ENCODE assay signal across 14 mouse cellular contexts in the genomic region with DNA sequence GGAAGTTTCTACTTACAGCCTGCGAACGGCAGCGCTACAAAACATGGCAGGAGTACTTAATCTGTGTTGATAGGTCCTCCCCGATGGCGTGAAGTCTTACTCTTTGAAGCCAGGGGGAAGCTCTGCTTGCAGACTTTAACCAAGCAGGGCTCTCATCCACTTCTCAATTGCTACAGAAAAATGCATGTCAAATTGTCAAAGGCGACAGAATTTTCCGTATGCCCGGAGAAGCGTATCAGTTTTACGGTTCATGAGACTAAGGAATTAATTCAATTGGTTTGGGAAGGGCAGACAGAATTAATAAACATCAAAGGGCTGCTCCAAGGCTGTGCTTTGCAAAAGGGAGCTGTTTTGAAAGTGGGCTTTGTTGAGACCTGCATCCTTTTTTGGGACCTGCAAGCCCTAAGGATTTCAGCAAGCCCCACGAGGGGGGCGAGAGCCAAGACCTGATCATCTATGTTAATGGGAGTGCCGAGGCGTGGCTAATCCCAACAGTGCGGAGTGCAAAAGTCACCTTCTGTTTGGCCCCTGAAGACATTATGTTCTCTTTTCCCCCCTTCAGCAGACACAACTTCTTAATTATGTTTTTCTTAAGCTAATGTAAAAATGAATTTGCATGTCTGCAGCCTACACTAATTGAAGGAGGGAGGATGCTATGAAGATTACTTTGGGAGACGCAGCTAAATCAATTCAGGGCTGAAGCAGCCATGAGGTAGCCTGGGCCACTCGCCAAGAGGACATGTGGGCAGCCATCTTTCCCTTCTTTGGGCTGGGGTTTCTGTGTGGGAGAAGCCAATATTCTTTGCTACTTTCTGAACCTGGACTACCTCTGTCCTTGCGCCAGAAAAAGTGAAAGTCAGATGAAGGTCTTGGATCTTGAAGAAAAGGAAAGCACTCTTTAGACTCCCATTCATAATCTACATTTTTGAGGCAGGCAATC.
DNase-seq lines count a peak whose midpoint lies in the region; ATAC-seq and TF ChIP-seq lines count a peak whose summit lies in the region.
"Had no signal": no experiment of that assay in that cellular context is flagged by ENCODE, and none has a peak within 500 bp of the region (broad histone marks: within the 10 kb centered on the region; RNA-seq: fewer than 3 reads in every experiment).

No protein-coding gene starts in this region.

- no peak overlapping the region for H3K27ac ChIP-seq in midbrain, postnatal 0 days (ENCODE audit: low read depth, low read length)
- H3K27ac ChIP-seq: limb, embryonic 12.5 days; macrophage had no signal

- no peak for ATAC-seq in cerebellum, adult (ENCODE audit: insufficient number of reproducible peaks, low FRiP score, low TSS enrichment)
- no peak for ATAC-seq in midbrain, postnatal 0 days (ENCODE audit: low FRiP score)
- ATAC-seq: inflammation-experienced regulatory T-cells, adult 6 months; Patski had no signal

- intact Hi-C loops in left cerebral cortex, postnatal 4 days (cut with DNase I), result no loop called here
- intact Hi-C loops in left cerebral cortex, postnatal 36 days (cut with DNase I), result no loop called here

- no peak overlapping the region for H3K4me3 ChIP-seq in midbrain, postnatal 0 days (ENCODE audit: low read depth, low read length)
- no peak overlapping the region for H3K4me3 ChIP-seq in lung, adult 2 months (replicated peaks; ENCODE audit: extremely low read depth, low read depth, low read length)
- H3K4me3 ChIP-seq: limb, embryonic 12.5 days had no signal

- 24% methylated on average over 18 of the region's 18 CpGs for WGBS in midbrain, postnatal 0 days
- 92% methylated on average over 18 of the region's 18 CpGs for WGBS in lung, adult 2 months

- TF ChIP-seq CTCF in midbrain, postnatal 0 days (IDR thresholded peaks at IDR 0.05), result peak; percentile 36
- no peak for TF ChIP-seq CTCF in lung, adult 2 months (IDR thresholded peaks at IDR 0.05; ENCODE audit: insufficient read depth, low read length)

- H3K27me3 ChIP-seq in midbrain, postnatal 0 days (ENCODE audit: insufficient read depth, low read length), result no peaks in the 10 kb centered on the region
- H3K27me3 ChIP-seq: limb, embryonic 12.5 days; Patski had no signal

- no peaks in the 10 kb centered on the region for H3K36me3 ChIP-seq in midbrain, postnatal 0 days (ENCODE audit: insufficient read depth, low read length)
- H3K36me3 ChIP-seq: limb, embryonic 12.5 days had no signal

- H3K4me1 ChIP-seq in midbrain, postnatal 0 days (ENCODE audit: insufficient read depth, low read length), result no peaks in the 10 kb centered on the region
- no peaks in the 10 kb centered on the region for H3K4me1 ChIP-seq in lung, adult 2 months (ENCODE audit: control insufficient read depth, insufficient read depth, low read length)
- H3K4me1 ChIP-seq: limb, embryonic 12.5 days had no signal

- H3K9me3 ChIP-seq in midbrain, postnatal 0 days (ENCODE audit: low read length), result no peaks in the 10 kb centered on the region

- H3K9ac ChIP-seq in midbrain, postnatal 0 days (replicated peaks; ENCODE audit: low read length, poor library complexity, severe bottlenecking), result no peak overlapping the region
- H3K9ac ChIP-seq: limb, embryonic 12.5 days had no signal

- TF ChIP-seq POLR2A in lung, adult 2 months (IDR thresholded peaks at IDR 0.05; ENCODE audit: borderline replicate concordance, extremely low read depth, low read depth, low read length), result no peak

- peak; percentile 73 for DNase-seq in cerebellum, postnatal 14 days
- peak; percentile 67 for DNase-seq in left cerebral cortex, postnatal 4 days
- no peak for DNase-seq in left cerebral cortex, postnatal 36 days (ENCODE audit: low spot score in 2 of 2)
- DNase-seq in layer of hippocampus, adult 9-11 months, result peak; percentile 17
- DNase-seq in midbrain, postnatal 0 days (ENCODE audit: low spot score), result peak; percentile 59
- no peak for DNase-seq in thymus, postnatal 4 days
- no peak for DNase-seq in lung, adult 2 months
- DNase-seq: cerebellum, adult 9-11 months; heart, adult 18-20 months had no signal

- H3K4me2 ChIP-seq in midbrain, postnatal 0 days (ENCODE audit: low read depth, low read length, poor library complexity, severe bottlenecking), result no peak overlapping the region
- H3K4me2 ChIP-seq: limb, embryonic 12.5 days had no signal

Comparison
In these comparisons a context has a peak if more than half of its experiments do, and no peak if none do; other contexts are left out.
1. DNase-seq: peak in cerebellum, postnatal 14 days (2 of 2), left cerebral cortex, postnatal 4 days (single experiment), layer of hippocampus, adult 9-11 months (single experiment) and midbrain, postnatal 0 days (single experiment); none in left cerebral cortex, postnatal 36 days (0 of 2), thymus, postnatal 4 days (single experiment) and lung, adult 2 months (single experiment).